Mouse (Mus musculus) liver, embryonic 12.5 days (tissue): ENCODE results near the gene Bhmt2. TPM values are rescaled to one million over a fixed set of nuclear protein-coding genes. Genes with fewer than 3 reads are reported as not detected.

Experiments used
- ATAC-seq: fragments of 200-750 bp; cut with Nextera tagmentation; 2 replicates; pipeline ENCODE4 v1.8.0; 2017; ENCODE audit warnings: moderate number of reproducible peaks, mild to moderate bottlenecking, moderate library complexity
- H3K27ac ChIP-seq: fragments of 300-500 bp; sonication (generic); 2 replicates; pipeline ENCODE4 v1.5.1; 2016; ENCODE audit warnings: mild to moderate bottlenecking
- H3K27me3 ChIP-seq: fragments of 300-500 bp; sonication (generic); replicated peaks from 2 replicates; pipeline ENCODE4 v1.6.1; 2016; ENCODE audit warnings: mild to moderate bottlenecking, moderate library complexity
- H3K36me3 ChIP-seq: fragments of 300-500 bp; sonication (generic); 2 replicates; pipeline ENCODE4 v1.6.1; 2016; ENCODE audit warnings: mild to moderate bottlenecking, moderate library complexity
- H3K4me1 ChIP-seq: fragments of 300-500 bp; sonication (generic); 2 replicates; pipeline ENCODE4 v1.6.1; 2016
- H3K4me2 ChIP-seq: fragments of 300-500 bp; sonication (generic); 2 replicates; pipeline ENCODE4 v1.6.1; 2016; ENCODE audit warnings: mild to moderate bottlenecking, moderate library complexity
- H3K4me3 ChIP-seq: fragments of 300-500 bp; sonication (generic); 2 replicates; pipeline ENCODE4 v1.5.1; 2016; ENCODE audit warnings: mild to moderate bottlenecking, moderate library complexity
- H3K9ac ChIP-seq: fragments of 300-500 bp; sonication (generic); 2 replicates; pipeline ENCODE4 v1.6.1; 2016; ENCODE audit warnings: mild to moderate bottlenecking, moderate library complexity
- H3K9me3 ChIP-seq: fragments of 300-500 bp; sonication (generic); replicated peaks from 2 replicates; pipeline ENCODE4 v1.6.1; 2016; ENCODE audit warnings: mild to moderate bottlenecking, moderate library complexity
- WGBS: fragments of 180-500 bp; shearing (Covaris S2); methylation state at CpG from one replicate; pipeline ENCODE4 v1.1.7; 2016; ENCODE audit not compliant: insufficient replicate concordance; 5-methylcytosine and 5-hydroxymethylcytosine counted together
- polyA plus RNA-seq: library from polyadenylated mRNA; unstranded; fragments of >200 nt; fragmentation: Nextera tagmentation; extraction: Ambion mirVana; gene quantifications from 2 replicates; pipeline ENCODE4 v1.2.1, GENCODE M21; 2016

The Bhmt2 gene
- polyA plus RNA-seq, 1 experiment from 2014 or later: 12.3 TPM

DNA sequence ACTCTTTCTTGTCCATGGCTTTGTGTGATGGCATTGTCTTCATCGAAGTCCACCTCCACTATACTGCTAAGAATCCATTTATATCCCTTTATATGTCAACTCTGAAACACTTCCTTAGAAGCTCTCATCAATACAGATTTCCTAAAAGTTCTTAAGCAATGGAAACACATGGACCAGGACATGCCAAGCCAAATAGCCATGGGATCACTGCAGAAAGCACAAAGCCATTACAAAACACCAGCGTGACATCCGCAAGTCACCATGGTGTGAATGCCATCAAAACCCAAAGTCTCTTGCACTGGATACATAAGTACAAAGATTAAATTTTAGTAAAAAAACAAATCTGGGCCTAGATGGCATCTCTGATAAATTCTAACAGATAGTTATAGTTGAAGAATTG, 15.5 kb upstream of the Bhmt2 start:
- Histone ChIP-seq H3K27ac (no peak overlapping the region), H3K4me3 (no peak overlapping the region), H3K9ac (no peak overlapping the region), H3K9me3 (no peaks in the 10 kb centered on the region), H3K36me3 (no peaks in the 10 kb centered on the region), H3K4me2 (no peak overlapping the region), H3K4me1 (no peaks in the 10 kb centered on the region), H3K27me3 (no peaks in the 10 kb centered on the region)
- no peak for ATAC-seq
- 88% methylated on average over 3 of the region's 3 CpGs for WGBS

GRCm38 (mm10) chr13:93687321-93687720, 13.2 kb upstream of the Bhmt2 start:
- WGBS: 34% methylated on average over 5 of the region's 5 CpGs
- Histone ChIP-seq H3K36me3 (no peaks in the 10 kb centered on the region), H3K9ac (no peak overlapping the region), H3K27ac (no peak overlapping the region), H3K4me1 (no peaks in the 10 kb centered on the region), H3K27me3 (no peaks in the 10 kb centered on the region), H3K4me3 (no peak overlapping the region), H3K9me3 (no peaks in the 10 kb centered on the region), H3K4me2 (no peak overlapping the region)
- ATAC-seq: no peak

DNA sequence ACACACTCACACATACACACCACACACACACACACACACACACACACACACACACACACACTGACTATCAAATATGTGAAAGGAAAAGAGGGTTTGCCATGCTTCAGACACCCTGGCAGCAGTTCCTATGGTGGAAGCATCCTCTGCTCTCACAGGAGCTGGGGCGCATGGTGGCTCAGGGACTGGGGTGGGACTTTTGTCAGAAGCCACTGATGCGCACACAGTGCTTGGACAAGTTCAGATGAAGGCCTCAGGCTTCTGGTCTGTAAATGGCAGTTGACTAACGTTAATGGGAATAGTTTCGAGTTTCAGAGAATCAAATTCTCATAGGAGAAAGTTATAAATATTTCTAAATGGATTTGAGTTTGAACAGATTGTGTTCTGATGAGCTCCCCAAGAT, 11.1 kb upstream of the Bhmt2 start:
- Histone ChIP-seq H3K4me2 (no peak overlapping the region), H3K9ac (no peak overlapping the region), H3K4me1 (no peaks in the 10 kb centered on the region), H3K36me3 (no peaks in the 10 kb centered on the region), H3K4me3 (no peak overlapping the region), H3K9me3 (no peaks in the 10 kb centered on the region), H3K27me3 (no peaks in the 10 kb centered on the region), H3K27ac (no peak overlapping the region)
- ATAC-seq: no peak
- 77% methylated on average over 4 of the region's 4 CpGs for WGBS

- Histone ChIP-seq H3K27ac (no peak overlapping the region), H3K27me3 (no peaks in the 10 kb centered on the region), H3K9me3 (no peaks in the 10 kb centered on the region), H3K36me3 (no peaks in the 10 kb centered on the region), H3K4me3 (no peak overlapping the region), H3K9ac (no peak overlapping the region), H3K4me2 (no peak overlapping the region), H3K4me1 (no peaks in the 10 kb centered on the region)
- ATAC-seq: no peak
These were observed 9.2 kb upstream of the Bhmt2 start for GRCm38 (mm10) chr13:93683336-93683735.

- no peak overlapping the region for H3K27ac ChIP-seq
- 50% methylated on average over 9 of the region's 9 CpGs for WGBS
- no peak overlapping the region for H3K4me3 ChIP-seq
- H3K4me2 ChIP-seq: no peak overlapping the region
- no peak overlapping the region for H3K9ac ChIP-seq
- H3K9me3 ChIP-seq: no peaks in the 10 kb centered on the region
- H3K36me3 ChIP-seq: no peaks in the 10 kb centered on the region
- no peak for ATAC-seq
- H3K4me1 ChIP-seq: no peaks in the 10 kb centered on the region
- peaks cover 21% of the 10 kb centered on the region for H3K27me3 ChIP-seq
These were observed 2.8 kb upstream of the Bhmt2 start for GRCm38 (mm10) chr13:93676864-93677263.

- Histone ChIP-seq H3K4me3 (peak overlapping the region; percentile 37; the same call in 1 of the 2 replicates), H3K9ac (no peak overlapping the region), H3K36me3 (no peaks in the 10 kb centered on the region), H3K4me1 (no peaks in the 10 kb centered on the region), H3K27me3 (peaks cover 21% of the 10 kb centered on the region), H3K27ac (no peak overlapping the region), H3K4me2 (peak overlapping the region; percentile 41), H3K9me3 (no peaks in the 10 kb centered on the region)
- WGBS: 43% methylated on average over 2 of the region's 2 CpGs
- no peak for ATAC-seq
These were observed 806 bp downstream of the Bhmt2 start for GRCm38 (mm10) chr13:93673296-93673695.

- Histone ChIP-seq H3K9ac (no peak overlapping the region), H3K4me2 (no peak overlapping the region), H3K27me3 (peaks cover 21% of the 10 kb centered on the region), H3K36me3 (no peaks in the 10 kb centered on the region), H3K4me3 (no peak overlapping the region), H3K9me3 (no peaks in the 10 kb centered on the region), H3K4me1 (no peaks in the 10 kb centered on the region), H3K27ac (no peak overlapping the region)
- ATAC-seq: peak; percentile 51
- WGBS: 78% methylated on average over 4 of the region's 4 CpGs
These were observed 1.7 kb downstream of the Bhmt2 start for GRCm38 (mm10) chr13:93672371-93672770.

DNA sequence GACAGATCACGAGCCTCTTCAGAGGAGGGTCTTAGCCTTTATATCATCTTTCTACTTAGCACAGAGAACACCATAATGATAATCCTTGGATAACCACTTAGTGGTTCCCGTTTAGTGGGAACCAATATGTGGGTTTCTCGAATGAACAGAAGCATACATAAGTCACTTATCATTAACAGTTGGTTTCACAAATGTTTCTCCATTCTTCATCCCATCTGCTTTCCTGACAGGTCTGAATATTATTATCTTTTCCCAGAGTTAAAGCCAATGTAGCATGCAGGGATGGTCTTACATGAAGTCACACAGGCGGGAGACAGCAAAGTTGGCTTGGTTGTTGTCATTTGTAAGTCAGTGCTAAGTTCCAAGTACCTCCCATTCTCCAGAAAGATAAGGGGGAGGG, 6.5 kb downstream of the Bhmt2 start:
- Histone ChIP-seq H3K36me3 (no peaks in the 10 kb centered on the region), H3K9me3 (no peaks in the 10 kb centered on the region), H3K4me3 (no peak overlapping the region), H3K9ac (no peak overlapping the region), H3K27ac (no peak overlapping the region), H3K4me2 (no peak overlapping the region), H3K27me3 (no peaks in the 10 kb centered on the region; the same call in 1 of the 2 replicates), H3K4me1 (no peaks in the 10 kb centered on the region)
- WGBS: 58% methylated on average over 4 of the region's 4 CpGs
- no peak for ATAC-seq

DNA sequence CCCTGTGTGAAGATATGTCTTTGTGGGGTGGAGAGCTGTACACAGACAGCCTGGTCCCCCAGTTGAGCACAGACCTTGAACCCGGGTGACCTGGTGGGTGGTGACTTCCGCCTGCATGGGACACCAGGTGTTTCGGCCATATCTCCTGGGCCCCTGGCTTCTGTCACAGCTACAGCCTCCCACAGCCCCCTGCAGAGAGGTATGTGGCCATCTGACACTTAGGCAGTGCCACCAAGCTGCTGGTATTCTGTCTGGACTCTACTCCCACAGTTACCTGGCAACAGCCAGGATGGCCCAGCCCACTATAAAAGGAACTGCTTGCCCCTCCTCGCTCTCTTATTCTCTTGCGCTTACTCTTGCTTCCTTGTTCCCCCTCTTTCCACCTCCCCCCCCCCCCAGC, 16.2 kb downstream of the Bhmt2 start:
- WGBS: 79% methylated on average over 5 of the region's 5 CpGs
- no peak overlapping the region for H3K9ac ChIP-seq
- ATAC-seq: no peak
- no peak overlapping the region for H3K4me2 ChIP-seq
- H3K4me1 ChIP-seq: no peaks in the 10 kb centered on the region
- H3K27ac ChIP-seq: no peak overlapping the region
- no peaks in the 10 kb centered on the region for H3K9me3 ChIP-seq
- H3K4me3 ChIP-seq: no peak overlapping the region
- no peaks in the 10 kb centered on the region for H3K27me3 ChIP-seq
- H3K36me3 ChIP-seq: no peaks in the 10 kb centered on the region

DNA sequence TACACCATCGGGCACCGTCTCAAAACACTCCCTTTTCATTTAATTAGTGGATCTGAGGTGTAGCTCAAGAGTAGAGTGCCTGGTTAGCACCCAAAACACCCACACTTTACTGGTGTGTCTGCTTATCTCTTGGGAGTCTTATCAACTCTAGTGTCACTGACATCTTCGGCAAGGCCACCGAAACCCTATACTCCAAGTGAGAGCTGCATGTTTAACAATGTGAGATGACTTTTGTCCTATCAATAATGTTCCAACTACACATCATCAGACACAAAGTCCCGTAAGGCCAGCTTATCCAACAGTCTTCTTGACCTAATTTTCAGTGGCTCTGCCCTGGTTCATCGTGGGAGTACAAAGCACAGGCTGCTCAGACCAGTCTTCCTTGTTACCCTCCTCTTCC, 20.7 kb downstream of the Bhmt2 start:
- Histone ChIP-seq H3K4me2 (no peak overlapping the region), H3K9ac (no peak overlapping the region), H3K4me1 (no peaks in the 10 kb centered on the region), H3K9me3 (no peaks in the 10 kb centered on the region), H3K27ac (no peak overlapping the region), H3K36me3 (no peaks in the 10 kb centered on the region), H3K4me3 (no peak overlapping the region), H3K27me3 (no peaks in the 10 kb centered on the region)
- WGBS: 67% methylated on average over 6 of the region's 6 CpGs
- ATAC-seq: no peak

GRCm38 (mm10) chr13:93648387-93649130, 25.5 kb downstream of the Bhmt2 start:
- Histone ChIP-seq H3K27ac (peak overlapping the region; percentile 69), H3K4me1 (no peaks in the 10 kb centered on the region), H3K9ac (no peak overlapping the region), H3K4me2 (no peak overlapping the region), H3K4me3 (no peak overlapping the region), H3K27me3 (no peaks in the 10 kb centered on the region), H3K36me3 (no peaks in the 10 kb centered on the region), H3K9me3 (no peaks in the 10 kb centered on the region)
- WGBS: 55% methylated on average over 7 of the region's 7 CpGs
- peak; percentile 60 for ATAC-seq

- Histone ChIP-seq H3K4me1 (no peaks in the 10 kb centered on the region), H3K4me2 (no peak overlapping the region), H3K27ac (no peak overlapping the region), H3K27me3 (no peaks in the 10 kb centered on the region), H3K4me3 (no peak overlapping the region), H3K9ac (no peak overlapping the region), H3K9me3 (no peaks in the 10 kb centered on the region), H3K36me3 (no peaks in the 10 kb centered on the region)
- no peak for ATAC-seq
- WGBS: 50% methylated on average over 4 of the region's 4 CpGs
These were observed 34.5 kb downstream of the Bhmt2 start for GRCm38 (mm10) chr13:93639636-93640035.
